Mouse (Mus musculus): ENCODE measurements at regions not wholly inside any gene's neighbourhood (a gene's known extent, or its start where the extent isn't known, plus 50 kb on each side); places are given as distances from the start of the nearest gene placed in this dataset.

- in situ Hi-C loops (cut with MboI, MseI) = no loop called here
These were observed 501.9 kb upstream of the Nox3 start for GRCm38 (mm10) chr17:4198001-4198400.

DNA sequence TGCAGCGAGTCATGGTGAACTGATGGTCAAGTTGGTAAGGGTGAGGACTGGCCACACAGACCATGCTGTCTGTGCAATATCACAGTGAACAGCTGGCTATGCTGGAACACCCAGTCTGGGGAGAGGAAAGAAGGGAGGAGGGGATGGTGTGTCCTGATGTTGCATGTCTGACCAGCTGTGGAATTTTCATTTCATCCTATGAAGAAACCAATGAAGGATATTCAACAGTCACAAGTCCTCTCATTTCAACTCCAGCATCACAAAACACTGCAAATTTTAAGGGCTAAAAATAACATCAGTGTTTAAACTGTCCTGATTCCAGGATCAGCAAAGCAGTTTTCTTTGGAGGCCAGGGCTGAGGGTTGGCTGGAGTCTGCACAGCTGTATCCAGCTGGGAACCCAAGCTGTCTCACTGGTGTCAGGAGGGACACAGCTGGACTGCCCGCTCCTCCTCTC lies 503.7 kb upstream of the Nox3 start:
- in situ Hi-C loops (cut with MboI, MseI) = no loop called here

DNA sequence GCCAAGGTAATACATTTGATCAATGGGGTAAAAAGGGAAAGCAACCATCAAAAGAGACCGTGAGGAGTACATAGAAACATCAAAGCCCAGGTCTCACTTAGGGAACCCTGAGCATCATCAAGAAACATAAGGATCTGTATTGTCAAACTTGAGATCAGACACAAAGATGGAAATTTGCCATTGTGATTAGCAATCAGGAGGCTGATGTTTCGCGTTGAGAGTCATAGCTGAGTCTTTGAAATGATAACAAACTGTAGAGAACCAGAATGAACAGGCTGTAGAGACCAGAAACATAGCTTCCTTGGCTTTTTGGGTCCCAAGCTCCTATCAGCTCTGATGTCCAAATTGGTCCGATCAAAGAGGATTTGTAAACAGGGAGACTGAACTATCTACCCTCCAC lies 505.2 kb upstream of the Nox3 start:
- in situ Hi-C loops (cut with MboI, MseI) = no loop called here

DNA sequence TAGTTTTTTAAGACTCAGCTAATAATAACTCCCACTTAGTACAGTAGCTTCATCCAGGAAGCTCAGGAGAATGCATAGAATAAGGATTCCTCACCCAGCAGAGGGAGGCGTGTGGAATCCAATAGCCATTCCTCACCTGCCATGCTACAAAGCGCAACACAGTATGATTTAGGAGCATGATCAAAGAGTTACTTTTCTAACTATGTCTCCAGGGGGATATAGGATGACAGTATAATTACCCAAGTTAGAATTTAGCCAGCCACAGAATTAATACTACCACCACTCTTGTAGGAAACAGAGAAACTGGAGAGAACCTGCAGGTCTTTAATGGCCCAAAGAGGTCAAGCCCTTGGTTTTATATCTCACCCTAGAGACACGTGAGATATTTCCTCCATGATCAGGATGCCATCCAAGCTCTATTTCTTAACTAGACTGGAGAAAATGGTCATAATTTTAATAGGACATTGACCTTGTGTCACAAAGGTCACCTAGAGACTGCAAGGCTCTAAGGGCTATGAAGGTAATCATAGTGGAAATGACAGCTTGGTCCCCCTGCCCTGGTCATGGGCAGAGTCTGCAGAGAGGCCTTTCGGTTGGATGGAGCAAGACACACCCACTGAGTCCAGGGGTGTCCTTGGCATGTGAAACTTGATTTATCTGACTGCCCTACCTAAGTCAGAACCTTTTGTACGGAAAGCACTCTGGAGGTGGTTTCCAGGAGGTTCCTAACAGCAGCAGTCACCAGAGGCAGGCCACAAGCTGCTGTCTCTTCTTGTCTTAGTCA lies 512.3 kb upstream of the Nox3 start:
- in situ Hi-C loops (cut with MboI, MseI) = no loop called here

GRCm38 (mm10) chr17:4209650-4210049 lies 513.6 kb upstream of the Nox3 start:
- in situ Hi-C loops (cut with MboI, MseI) = no loop called here

- in situ Hi-C loops (cut with MboI, MseI) = no loop called here
These were observed 516.5 kb upstream of the Nox3 start for GRCm38 (mm10) chr17:4212586-4212985.

DNA sequence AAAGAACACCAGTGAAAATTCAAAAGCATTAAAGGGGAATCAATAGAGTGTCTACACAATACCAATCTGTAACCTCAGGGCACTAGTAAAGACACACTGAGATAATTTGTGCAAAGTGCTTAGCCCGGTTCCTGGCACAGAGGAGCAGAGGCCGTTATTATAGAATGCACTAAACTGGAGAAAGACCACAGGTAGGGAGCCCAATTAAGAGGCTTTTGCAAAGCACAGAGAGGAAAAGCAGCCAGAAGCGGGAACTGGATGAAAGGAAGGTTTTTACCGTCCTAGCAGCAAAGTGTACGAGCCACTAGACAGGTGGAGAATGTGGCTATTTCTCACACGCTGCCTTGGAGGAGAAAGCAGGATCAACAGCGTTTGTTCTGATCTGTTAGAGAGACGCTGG lies 518.9 kb upstream of the Nox3 start:
- in situ Hi-C loops (cut with MboI, MseI) = no loop called here

DNA sequence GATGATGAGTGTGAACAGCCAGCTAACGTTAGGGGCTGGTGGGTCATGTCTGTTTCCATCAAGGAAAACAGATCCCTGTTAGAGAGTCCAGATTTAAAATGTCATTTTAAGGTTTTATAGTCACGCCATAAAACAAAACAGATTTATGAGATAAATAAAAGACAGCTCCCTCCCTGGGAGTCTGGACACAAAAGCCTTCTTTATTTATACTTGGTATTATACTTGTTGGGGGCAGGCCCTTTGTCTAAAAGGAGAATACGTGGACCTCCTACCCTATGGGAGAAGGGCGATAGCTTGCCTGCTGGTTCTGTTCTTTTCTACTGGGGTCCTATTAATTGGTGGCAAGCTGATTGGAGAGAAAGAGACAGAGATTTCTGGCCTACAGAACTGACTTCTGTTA lies 520.1 kb upstream of the Nox3 start:
- in situ Hi-C loops (cut with MboI, MseI) = no loop called here

DNA sequence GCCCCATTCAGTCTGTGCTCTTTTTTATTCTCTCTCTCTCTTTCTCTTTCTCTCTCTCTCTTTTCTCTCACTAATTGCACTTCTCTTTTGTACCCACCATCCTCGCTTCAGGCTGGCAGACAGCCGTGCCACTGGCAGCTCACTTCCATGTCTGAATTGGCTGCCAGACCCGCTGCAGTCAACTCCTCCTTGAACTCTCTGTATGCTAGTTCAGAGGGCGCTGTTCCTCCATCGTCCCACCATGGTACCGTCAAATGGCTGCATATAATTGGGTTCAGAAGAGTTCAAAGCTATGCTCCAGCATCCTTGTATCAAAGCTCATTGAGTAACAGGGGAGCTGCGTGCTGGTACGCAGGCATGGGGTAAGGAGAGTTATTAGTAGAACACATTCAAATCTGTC lies 520.7 kb upstream of the Nox3 start:
- in situ Hi-C loops (cut with MboI, MseI) = no loop called here

DNA sequence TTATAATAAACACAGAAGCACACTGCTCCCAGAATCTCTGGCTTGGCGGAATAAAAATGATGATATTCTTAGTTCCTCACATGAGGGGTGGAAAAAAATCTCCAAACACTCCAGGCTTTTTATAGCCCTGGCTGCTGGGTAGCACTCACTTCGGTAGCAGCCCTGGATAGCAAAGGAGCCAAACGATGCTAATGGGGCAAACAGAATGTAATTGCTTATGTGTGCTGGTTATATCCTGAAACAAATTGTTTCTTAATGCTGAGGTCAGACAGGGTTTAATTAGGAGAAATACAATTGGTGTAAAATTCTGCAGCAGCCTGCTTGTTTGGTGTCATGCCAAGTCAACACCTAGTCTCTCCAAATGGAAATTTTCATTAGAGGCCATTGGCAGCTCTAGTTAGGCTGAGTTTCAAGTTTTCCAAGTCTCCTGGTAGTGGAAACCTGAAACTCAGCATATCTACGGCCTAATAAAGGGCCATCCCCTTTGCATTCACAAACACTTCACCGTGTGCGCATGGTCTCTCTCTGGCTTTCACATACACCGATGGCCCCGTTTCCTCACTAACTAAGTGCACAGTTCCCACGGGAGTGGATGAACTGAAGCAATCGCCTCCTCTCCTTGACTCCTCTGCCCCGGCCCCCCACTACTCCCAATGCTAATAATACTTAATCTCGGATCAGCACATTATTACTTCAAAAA lies 524.8 kb upstream of the Nox3 start:
- in situ Hi-C loops (cut with MboI, MseI) = no loop called here

DNA sequence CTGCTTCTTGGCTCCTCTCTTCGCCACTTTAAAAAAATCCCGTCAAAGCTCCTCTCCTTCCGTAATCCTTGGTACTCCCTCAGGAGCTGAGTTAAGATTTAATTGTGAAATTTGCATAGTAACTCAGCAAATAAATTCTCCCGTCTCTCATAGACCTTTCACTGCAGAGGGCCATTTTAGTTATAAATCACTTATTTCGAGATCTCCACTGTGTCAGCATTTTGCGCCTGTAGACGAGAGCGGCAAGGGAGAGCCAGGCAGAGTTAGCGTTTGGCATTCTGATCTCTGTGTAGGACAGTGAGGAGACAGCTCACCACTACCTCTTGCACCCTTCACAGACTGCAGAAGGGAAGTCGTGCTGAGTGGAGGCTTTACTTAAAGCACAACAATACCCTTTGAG lies 531.8 kb upstream of the Nox3 start:
- in situ Hi-C loops (cut with MboI, MseI) = no loop called here

GRCm38 (mm10) chr17:4229969-4230368 lies 533.9 kb upstream of the Nox3 start:
- in situ Hi-C loops (cut with MboI, MseI) = no loop called here

GRCm38 (mm10) chr17:4250476-4250875 lies 554.4 kb upstream of the Nox3 start:
- in situ Hi-C loops (cut with MboI, MseI) = no loop called here

GRCm38 (mm10) chr17:4265471-4265870 lies 569.4 kb upstream of the Nox3 start:
- in situ Hi-C loops (cut with MboI, MseI) = no loop called here

DNA sequence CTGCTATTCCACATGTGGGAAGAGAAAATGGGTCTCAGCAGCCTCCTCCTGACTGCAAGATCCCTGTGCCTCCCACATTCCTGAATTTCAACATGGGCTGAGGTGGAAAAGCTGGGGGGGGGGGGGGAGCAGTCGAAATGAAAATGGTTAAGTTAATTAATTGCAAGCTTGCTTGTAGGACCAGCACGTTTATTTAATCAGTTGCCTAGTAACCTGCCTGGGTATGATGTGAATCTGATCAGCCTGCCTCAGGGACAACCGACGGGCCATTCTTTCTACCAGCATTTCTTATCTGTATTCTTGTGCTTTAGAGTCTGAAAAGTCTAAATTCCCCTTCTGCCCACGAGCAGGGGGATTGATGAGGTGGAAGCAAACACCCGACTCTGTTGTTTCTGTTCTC lies 569.9 kb upstream of the Nox3 start:
- in situ Hi-C loops (cut with MboI, MseI) = no loop called here

GRCm38 (mm10) chr17:4266487-4266886 lies 570.4 kb upstream of the Nox3 start:
- in situ Hi-C loops (cut with MboI, MseI) = no loop called here

DNA sequence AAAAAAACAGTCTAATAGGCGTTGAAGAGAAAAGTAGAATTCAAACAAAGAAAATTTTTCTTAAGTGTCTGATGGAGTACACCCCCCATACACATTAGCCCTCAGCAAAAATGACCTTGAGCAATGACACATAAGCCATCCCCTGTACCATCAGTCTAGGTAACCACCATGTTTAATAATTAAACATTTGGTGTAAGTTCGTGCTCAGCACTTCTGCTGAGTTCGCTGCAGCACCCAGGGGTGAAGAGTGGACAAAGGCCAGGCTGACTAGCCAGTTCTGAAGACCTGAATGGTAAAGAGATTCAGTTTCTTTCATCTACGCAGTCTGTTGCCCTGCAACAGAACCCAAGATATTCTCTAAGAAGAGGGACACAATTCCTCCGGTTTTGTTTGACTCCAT lies 572.3 kb upstream of the Nox3 start:
- in situ Hi-C loops (cut with MboI, MseI) = no loop called here

DNA sequence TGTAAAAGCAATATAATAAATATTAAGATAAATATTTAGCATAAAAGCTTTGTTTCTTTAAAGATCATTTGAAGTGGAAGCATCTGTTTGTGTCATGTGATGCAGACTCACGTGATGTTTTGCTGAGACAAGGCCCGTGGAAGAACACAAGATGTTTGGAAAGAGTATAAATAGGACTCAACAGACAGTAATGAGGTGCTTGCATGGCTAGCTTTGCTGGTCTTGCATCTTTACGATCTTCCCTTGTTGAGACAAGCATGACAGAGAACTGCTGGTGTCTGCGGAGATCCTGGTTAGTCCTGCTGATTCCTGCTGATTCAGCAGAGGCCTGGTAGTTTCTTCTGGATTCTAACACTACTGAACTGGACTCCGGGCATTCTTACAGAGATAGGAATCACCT lies 576.4 kb upstream of the Nox3 start:
- in situ Hi-C loops (cut with MboI, MseI) = no loop called here

DNA sequence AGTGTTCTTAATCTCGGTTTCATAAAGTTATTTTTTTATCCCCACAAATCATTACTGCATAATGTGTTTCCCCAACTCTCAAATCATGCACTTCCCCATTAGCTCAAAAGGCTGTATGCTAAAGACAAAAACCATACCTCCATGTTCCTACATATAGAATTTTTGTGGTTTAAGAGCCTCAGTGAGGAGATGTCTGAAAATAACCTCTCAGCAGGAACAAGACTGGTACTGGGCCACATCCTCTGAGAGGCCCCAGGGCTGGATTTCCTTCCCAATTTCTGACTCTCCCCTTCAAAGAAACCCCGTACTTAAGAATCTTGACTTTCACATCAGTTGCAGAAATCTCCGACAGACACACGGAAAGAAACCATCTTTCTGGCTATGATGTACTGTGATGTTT lies 580.7 kb upstream of the Nox3 start:
- in situ Hi-C loops (cut with MboI, MseI) = no loop called here

- in situ Hi-C loops (cut with MboI, MseI) = no loop called here
These were observed 582.3 kb upstream of the Nox3 start for GRCm38 (mm10) chr17:4278239-4278827.

DNA sequence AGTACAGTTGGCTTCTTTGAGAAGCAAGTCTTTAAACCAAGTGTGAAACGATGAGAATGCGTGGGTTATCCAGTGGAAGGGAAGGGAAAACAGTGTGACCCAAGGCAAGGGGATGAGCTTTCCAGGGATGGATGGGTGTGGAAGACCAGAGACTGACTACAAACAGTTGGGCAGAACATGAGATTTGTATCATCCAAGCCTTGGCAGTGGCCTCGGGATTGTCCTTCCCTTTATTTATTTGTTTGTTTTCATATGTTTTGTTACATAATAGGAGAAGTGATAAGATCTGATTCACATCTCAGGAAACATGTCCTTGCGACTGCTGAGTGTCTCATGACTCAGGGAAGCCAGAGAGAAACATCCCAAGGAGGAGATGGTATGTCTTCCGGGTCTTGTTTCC lies 585.4 kb upstream of the Nox3 start:
- in situ Hi-C loops (cut with MboI, MseI) = no loop called here

- in situ Hi-C loops (cut with MboI, MseI) = no loop called here
These were observed 595.4 kb upstream of the Nox3 start for GRCm38 (mm10) chr17:4291418-4291817.
